Mouse (Mus musculus) E14TG2a.4 (cell line): Measurements from ENCODE around the gene Fhit.

Experiments
- CTCF ChIP-seq: conservative IDR thresholded peaks from 2 replicates; pipeline ENCODE4 v1.5.1; 2014; ENCODE audit warnings: low read length
- NANOG ChIP-seq: IDR thresholded peaks from 2 replicates; pipeline ENCODE4 v1.6.1; 2014; ENCODE audit warnings: borderline replicate concordance, low read length, mixed read lengths
- POU5F1 ChIP-seq: IDR thresholded peaks from 2 replicates; pipeline ENCODE4 v1.6.1; 2014; ENCODE audit warnings: low read length, borderline replicate concordance

- TF ChIP-seq CTCF = no peak
- TF ChIP-seq POU5F1 = no peak
- TF ChIP-seq NANOG = no peak
Observed at GRCm38 (mm10) chr14:11161751-11162231, at the start of gene Fhit.
